Mouse (Mus musculus) G1E (cell line): ENCODE measurements around the gene Mapk8ip2.

Source experiments
- CTCF ChIP-seq: IDR thresholded peaks from 2 replicates; pipeline ENCODE4 v1.5.1; 2012; ENCODE audit warnings: low read depth, low read length, inconsistent platforms, mixed read lengths
- GATA2 ChIP-seq: IDR thresholded peaks from 2 replicates; pipeline ENCODE4 v1.6.1; 2012; ENCODE audit warnings: low read depth, low read length, inconsistent platforms, borderline replicate concordance

- TF ChIP-seq CTCF = no peak
- TF ChIP-seq GATA2 = no peak
These were observed 54.0 kb downstream of the Mapk8ip2 start for GRCm38 (mm10) chr15:89507751-89508150.
